Comparison of ENCODE assay signal across 14 mouse cellular contexts in the genomic region with DNA sequence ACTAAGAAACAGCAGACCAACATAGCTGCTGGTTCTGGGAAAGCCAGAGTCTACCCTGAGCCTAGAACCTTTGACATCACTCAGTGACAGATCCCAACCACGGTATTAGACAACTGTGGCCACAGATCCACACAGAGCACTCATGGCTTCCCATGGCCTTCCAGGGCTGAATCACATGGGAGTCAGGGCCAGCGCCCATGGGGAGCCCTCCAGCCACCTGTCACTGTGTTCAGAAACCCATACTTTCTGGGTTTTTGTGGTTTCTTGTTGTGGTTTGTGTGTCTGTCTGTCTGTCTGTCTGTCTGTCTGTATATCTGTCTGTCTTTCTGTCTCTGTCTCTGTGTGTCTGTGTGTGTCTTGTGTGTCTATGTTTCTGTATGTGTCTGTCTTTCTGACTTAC.
"Had no signal": no experiment of that assay in that cellular context is flagged by ENCODE, and none has a peak within 500 bp of the region (broad histone marks: within the 10 kb centered on the region; RNA-seq: fewer than 3 reads in every experiment).

No protein-coding gene starts in this region.

- ATAC-seq: intestine, embryonic 16.5 days; midbrain, embryonic 15.5 days had no signal

- DNase-seq: kidney, adult 2 months; kidney, postnatal 10 days; kidney, postnatal 36 days; liver, embryonic 13.5 days; lung, adult 2 months; right cerebral cortex, adult 18-20 months; right cerebral cortex, postnatal 14 days; right cerebral cortex, postnatal 4 days had no signal

- H3K9ac ChIP-seq: liver, embryonic 13.5 days; midbrain, embryonic 12.5 days; midbrain, embryonic 15.5 days; neural tube, embryonic 12.5 days; neural tube, embryonic 15.5 days had no signal

- H3K4me3 ChIP-seq: liver, embryonic 13.5 days; midbrain, embryonic 12.5 days; midbrain, embryonic 15.5 days; neural tube, embryonic 12.5 days; neural tube, embryonic 15.5 days had no signal

- H3K4me2 ChIP-seq: liver, embryonic 13.5 days; midbrain, embryonic 12.5 days; midbrain, embryonic 15.5 days; neural tube, embryonic 12.5 days; neural tube, embryonic 15.5 days had no signal

- H3K9me3 ChIP-seq: liver, embryonic 13.5 days; midbrain, embryonic 12.5 days; midbrain, embryonic 15.5 days; neural tube, embryonic 12.5 days; neural tube, embryonic 15.5 days had no signal

- H3K4me1 ChIP-seq: liver, embryonic 13.5 days; midbrain, embryonic 15.5 days; neural tube, embryonic 12.5 days had no signal

- H3K36me3 ChIP-seq: liver, embryonic 13.5 days; midbrain, embryonic 12.5 days; midbrain, embryonic 15.5 days; neural tube, embryonic 12.5 days; neural tube, embryonic 15.5 days had no signal

- H3K27me3 ChIP-seq: liver, embryonic 13.5 days; midbrain, embryonic 15.5 days; neural tube, embryonic 12.5 days; neural tube, embryonic 15.5 days had no signal

- H3K27ac ChIP-seq: liver, embryonic 13.5 days; macrophage; midbrain, embryonic 12.5 days; midbrain, embryonic 15.5 days; neural tube, embryonic 12.5 days; neural tube, embryonic 15.5 days had no signal
